Mouse (Mus musculus) splenic B cell, adult 2 months (primary cell): Measurements from ENCODE around the gene Grik3.

Experiments
- DNase-seq: peaks from one replicate; pipeline ENCODE4 v3.0.0-alpha.2; 2011; ENCODE audit warnings: low read depth, low spot score
- H3K27me3 ChIP-seq: 2 replicates; pipeline ENCODE4 v1.6.1; 2012; ENCODE audit warnings: mild to moderate bottlenecking, low read length, moderate library complexity, mixed read lengths; ENCODE audit not compliant: control insufficient read depth, poor library complexity, insufficient read depth, severe bottlenecking
- H3K36me3 ChIP-seq: 2 replicates; pipeline ENCODE4 v1.6.1; 2012; ENCODE audit warnings: mild to moderate bottlenecking, low read length, moderate library complexity, mixed read lengths; ENCODE audit not compliant: control insufficient read depth, poor library complexity, insufficient read depth, severe bottlenecking

Grik3 gene

DNA sequence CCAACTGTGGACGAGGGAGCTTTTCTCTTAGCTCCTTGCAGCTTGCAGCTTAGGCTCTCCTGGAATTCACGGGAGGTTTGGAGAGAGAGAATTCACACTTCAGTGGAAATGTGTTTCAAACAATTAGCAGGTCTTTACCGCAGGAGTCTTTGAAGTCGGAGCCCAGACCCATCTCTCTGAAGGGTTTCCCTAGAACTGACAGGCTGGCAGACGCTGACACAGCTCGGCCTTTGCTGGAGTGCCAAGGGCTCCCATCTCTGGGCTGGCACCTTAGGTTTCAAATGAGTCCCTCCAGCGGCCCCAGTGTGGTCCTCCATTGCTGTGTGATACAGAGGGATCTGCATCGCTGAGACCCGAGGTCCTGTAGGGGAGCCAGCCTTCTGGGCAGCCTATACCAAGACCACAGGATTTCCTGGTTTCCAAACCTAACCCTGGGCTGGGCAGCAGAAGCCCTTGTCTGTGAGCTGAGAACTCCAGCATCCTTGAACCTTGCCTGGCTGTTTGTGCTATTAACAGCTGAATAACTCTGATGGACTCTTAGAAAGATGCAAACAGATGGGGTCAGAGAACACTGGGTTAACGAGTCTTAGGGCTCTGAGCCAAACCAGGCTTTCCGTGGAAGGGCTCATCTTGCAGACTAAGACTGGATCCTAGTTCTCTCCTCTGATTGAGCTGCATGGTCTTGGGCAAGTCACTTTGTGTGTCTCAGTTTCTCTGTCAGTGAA is 83.6 kb downstream of the Grik3 start:
- Histone ChIP-seq H3K36me3 (no peaks in the 10 kb centered on the region), H3K27me3 (no peaks in the 10 kb centered on the region)
- DNase-seq: no peak

DNA sequence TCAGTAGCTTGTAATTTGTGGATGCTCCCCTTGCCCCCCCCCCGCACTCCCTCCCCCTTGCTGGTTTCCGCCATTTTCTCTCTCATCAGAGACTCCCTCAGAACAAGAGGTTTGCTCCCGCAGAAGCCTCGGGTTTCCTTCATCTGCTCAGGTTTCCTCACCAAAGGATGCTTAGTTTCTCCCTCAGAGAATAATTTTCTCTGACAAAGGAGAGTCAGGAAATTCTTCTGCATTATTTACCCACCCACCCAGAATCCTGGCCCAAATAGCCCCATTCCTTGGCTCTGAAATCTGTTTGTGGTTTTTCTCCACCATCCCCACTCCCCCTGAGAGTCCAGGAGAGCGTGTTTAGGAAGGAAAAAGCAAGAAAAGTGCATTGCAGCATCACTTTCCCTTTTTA is 89.8 kb downstream of the Grik3 start:
- no peaks in the 10 kb centered on the region for H3K27me3 ChIP-seq

DNA sequence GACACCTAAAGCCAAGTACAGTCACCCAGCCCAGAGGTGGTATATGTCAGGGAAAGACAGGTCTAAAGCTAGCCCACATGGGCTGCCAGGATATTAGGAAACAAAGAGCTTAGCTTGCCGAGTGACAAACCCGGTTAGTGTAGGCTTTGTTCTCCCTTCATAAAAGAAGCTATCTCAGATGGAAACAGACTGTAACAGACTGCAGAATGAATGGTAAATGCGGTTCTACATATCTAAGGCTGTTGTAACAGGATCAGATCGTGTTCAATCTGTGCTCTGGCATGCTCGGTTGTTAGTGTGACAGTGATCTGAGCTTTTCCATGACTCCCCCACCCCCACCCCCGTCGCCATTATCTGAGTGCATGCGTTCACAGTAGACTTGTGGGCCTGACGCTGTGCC is 92.8 kb downstream of the Grik3 start:
- H3K36me3 ChIP-seq: no peaks in the 10 kb centered on the region
- no peak for DNase-seq
- H3K27me3 ChIP-seq: no peaks in the 10 kb centered on the region

More for the DNA sequence above, 89.8 kb downstream of the Grik3 start:
- H3K36me3 ChIP-seq: no peaks in the 10 kb centered on the region
- no peak for DNase-seq

DNA sequence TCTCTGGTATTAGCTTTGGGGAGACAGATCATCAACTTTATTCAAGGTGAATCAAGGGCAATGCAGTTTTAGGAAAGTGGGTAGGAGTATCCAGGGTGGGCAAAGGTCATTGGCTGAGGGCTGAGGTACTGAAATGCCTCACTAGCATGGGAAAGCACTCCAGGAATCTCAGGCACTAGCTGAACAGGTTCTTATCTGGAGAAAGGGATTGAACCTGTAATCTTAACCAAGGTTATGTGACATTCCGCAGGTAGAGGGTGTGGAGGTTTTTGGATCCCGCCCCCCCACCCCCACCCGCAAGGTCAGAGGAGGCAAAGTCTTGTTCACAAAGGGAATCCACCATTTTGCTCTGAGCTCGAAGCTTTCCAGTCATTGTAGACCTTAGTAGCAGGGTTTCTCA is 93.4 kb downstream of the Grik3 start:
- no peaks in the 10 kb centered on the region for H3K36me3 ChIP-seq

DNA sequence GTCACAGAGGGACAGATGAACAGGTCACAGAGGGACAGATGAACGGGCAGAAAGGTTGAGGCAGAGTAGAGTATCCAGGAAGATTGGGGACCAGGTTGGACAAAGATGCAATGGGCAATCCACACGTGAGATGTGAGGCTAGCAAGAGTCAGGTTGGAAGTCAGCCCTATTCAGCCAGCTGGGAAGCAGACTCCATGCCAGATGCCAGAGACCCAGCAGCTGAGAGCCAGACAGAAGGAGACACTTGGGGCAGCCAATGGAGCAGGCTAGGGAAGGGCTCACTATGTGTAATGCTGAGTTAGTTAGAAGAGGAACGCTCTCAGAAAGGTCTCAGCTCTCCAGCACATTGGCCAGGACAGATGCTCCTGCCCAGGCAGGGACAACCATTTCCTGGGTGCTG is 94.2 kb downstream of the Grik3 start:
- no peak for DNase-seq
- Histone ChIP-seq H3K27me3 (no peaks in the 10 kb centered on the region), H3K36me3 (no peaks in the 10 kb centered on the region)

More for the DNA sequence above, 93.4 kb downstream of the Grik3 start:
- no peaks in the 10 kb centered on the region for H3K27me3 ChIP-seq
- DNase-seq: no peak

DNA sequence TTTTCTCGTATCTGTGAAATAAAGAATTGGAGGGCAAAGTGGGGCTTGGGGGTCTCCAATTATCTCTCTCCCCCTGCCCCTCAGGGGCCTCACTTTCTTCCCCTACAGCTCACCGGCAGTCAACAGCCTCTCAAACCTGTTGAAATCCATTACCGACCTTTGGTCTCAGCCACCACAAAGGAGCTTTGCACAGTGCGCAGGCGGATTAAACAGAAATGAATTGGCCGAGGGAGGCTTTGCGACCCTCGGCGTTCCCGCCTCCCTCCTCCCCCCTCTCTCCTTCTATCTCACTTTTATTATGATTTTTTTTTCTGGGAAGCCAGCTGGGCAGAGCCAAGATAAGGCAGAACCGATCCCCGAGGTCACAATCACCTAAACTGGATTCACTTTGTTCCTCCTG is 97.1 kb downstream of the Grik3 start:
- no peak for DNase-seq
- no peaks in the 10 kb centered on the region for H3K36me3 ChIP-seq
- no peaks in the 10 kb centered on the region for H3K27me3 ChIP-seq

DNA sequence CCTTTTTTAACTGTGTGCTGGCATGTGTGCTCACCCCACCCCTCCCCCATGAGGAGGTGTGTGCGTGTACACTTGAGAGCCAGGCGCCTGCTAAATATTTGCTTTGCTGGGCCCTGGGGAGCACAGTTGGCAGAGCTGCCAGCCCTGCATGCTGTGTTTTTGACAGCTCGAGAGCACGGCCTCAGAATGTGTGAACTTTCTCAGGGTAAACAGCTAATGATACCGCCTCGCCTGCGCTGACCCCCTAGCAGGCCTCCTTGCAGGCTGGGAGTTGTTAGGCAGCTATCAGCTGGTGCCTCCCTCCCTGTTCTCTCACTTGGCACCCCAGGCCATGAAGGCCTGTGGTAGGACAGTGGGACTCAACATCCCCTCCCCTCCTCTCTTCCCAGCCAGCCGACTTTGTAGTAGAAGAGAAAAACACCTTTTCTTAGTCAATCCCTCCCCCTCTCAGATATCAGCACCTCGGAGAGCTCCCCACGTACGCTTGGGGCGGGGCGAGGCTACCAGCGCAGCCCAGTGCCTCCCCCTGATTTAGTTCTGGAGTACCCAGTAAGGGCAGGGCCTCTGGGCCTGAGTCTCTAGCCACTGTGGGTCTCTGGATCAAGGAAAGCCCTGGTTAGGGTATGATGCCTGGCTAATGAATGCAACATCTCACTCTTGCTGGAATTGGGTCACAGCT is 99.9 kb downstream of the Grik3 start:
- no peak for DNase-seq
- H3K27me3 ChIP-seq: no peaks in the 10 kb centered on the region
- H3K36me3 ChIP-seq: no peaks in the 10 kb centered on the region

DNA sequence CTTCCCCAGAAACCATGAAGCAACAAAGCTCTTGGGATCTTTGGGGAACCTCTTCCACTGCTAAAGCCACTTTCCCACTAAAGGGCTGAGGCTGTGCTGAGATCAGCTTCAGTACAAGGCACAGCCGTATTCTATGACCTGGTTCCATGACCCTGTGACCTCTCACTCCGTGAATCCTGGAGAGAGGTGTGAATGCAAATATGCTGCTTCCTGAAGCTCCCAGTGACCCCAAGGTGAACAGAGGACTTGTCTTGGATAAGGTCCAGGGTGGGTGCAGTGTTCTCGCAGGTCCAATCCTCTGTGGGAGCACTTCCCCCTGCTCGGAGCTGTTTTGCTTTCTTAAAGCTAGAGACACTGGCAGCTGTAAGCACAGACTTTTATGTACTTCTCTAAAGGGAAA is 102.2 kb downstream of the Grik3 start:
- no peaks in the 10 kb centered on the region for H3K36me3 ChIP-seq
- no peak for DNase-seq
- H3K27me3 ChIP-seq: no peaks in the 10 kb centered on the region

DNA sequence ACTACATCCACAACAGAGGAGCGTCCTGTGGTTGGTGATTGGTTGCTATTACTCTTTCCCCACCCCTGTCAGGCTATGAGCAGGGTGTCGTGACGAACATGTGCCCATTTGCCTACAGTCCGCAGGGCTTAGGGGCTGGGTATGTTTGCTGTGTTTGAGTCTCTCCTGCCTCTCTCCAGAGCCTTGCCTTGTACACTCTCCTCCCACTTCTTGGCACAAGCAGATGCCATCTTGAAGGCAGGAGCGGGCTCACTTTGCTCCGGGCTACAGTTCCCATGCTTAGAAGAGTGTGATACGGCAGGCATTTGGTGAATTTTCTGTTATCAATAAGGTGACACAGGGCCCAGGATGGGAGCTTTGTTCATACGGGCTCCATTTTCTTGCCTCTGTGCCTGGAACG is 104.5 kb downstream of the Grik3 start:
- Histone ChIP-seq H3K27me3 (no peaks in the 10 kb centered on the region), H3K36me3 (no peaks in the 10 kb centered on the region)
- no peak for DNase-seq

DNA sequence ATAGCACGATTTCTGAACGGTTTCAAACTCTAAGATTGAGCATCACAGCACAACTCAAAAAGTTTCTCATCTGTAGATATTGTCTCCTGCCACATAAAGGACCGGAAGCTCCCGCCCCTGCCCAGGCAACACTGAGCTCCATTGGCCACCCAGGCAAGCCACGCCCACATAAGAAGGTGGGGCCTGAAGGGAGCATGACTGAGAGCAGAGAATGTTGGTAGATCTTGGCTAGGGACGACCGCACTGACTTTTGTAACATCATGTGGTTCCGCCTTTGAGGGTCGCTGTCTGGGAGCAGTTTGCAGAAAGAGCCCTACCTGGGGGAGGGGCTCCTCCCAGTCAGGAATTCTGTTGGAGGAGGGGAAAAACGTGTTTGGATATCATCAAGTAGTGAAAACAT is 108.2 kb downstream of the Grik3 start:
- no peak for DNase-seq
- Histone ChIP-seq H3K27me3 (no peaks in the 10 kb centered on the region), H3K36me3 (no peaks in the 10 kb centered on the region)

DNA sequence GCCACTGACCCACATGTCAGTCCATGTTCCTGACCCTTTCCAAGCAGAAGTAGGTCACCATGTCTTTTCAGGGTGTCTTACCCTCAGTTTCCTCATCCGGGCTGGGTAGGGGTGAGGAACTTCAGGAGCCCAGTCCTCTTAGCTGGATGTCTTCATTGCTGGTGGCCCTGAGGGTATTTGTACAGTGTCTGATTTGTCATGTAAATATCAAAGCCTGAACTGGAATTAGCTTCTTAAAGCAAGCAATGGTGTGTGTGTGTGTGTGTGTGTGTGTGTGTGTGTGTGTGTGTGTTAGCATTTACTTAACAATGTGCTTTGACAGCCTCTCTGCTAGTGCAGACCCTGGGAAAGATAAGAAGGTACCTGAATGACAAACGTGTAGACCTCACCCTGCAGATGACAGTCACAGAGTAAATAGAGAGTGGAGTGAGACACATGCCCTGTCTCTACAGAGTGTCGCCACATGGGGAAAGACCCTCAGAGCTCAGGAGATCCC is 109.1 kb downstream of the Grik3 start:
- no peaks in the 10 kb centered on the region for H3K36me3 ChIP-seq
- no peak for DNase-seq
- H3K27me3 ChIP-seq: no peaks in the 10 kb centered on the region

DNA sequence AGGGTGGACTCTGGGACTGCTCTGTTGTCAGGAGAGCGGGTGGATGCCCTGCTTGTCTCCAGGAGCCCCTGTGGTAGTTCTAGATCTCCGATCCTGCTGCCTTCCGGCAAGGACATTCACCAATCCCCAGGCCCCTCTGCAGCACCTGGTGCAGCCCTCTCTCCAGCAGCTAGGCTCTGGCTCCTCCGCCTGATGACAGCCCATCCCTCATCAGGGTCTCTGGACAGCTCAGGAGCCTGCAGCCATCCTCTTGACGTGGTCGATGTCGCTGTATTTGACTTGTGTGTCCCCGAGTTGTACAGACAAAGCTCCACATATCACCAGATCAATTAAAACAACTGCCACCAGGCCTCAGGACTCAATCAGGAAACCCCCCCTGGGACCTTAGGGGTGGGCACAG is 110.1 kb downstream of the Grik3 start:
- no peaks in the 10 kb centered on the region for H3K36me3 ChIP-seq
- no peaks in the 10 kb centered on the region for H3K27me3 ChIP-seq
- DNase-seq: no peak

DNA sequence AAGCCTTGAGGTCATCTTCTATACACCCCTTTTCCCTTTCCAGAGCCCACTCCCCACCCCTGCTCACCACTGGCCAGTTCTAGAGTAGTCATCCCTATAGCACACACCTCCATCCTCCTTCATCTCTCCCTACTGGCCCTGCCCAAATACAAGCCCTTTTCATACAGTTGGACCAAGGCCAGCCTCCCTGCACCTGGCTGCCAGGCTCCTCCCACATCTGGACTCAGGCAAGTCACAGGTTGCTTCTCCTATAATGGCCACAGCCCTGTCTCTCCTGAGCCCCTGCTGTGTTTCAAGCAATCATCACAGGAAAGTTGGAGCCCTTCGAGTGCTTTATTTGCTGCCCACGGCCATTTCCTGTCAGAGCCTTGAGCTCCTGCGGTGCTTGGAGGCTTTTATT is 110.8 kb downstream of the Grik3 start:
- Histone ChIP-seq H3K27me3 (no peaks in the 10 kb centered on the region), H3K36me3 (no peaks in the 10 kb centered on the region)
- no peak for DNase-seq

DNA sequence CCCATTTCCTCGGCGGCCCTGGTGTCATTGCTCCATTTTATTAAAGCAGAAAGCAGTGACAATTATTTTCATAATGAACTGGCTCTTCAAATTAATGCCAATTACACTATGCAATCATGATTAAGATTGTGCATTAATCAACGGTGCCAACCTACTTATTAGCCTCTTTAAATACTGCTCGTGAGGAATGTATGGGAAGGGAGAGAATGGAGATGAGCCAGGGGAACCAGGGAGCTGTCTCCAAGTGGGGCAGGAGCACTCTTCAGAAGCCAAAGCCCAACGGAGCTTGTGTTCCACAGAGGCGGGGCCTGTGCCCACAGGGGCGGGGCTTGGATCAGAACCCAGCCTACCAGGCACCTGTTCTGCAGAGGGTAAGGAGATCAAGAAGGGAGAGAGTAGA is 114.0 kb downstream of the Grik3 start:
- Histone ChIP-seq H3K27me3 (no peaks in the 10 kb centered on the region), H3K36me3 (no peaks in the 10 kb centered on the region)
- no peak for DNase-seq

DNA sequence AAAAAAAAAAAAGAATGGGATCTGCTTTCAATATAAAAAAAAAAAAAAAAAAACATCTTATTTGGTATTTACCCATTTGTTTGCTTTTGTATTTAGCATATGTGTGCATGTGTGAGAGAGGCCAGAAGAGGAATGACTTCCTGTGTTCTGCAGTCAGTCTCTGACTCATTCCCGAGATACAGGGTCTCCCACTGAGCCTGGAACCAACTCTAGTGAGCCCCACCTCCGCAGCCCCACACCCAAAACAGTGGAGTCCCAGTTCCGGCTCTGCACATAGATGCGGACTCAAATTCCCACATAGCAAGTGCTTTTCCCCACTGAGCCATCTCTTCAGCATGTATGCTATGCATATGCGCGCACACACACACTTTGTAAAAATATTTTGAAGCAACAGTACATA is 115.6 kb downstream of the Grik3 start:
- H3K27me3 ChIP-seq: no peaks in the 10 kb centered on the region
- H3K36me3 ChIP-seq: no peaks in the 10 kb centered on the region
- DNase-seq: no peak
